Mouse (Mus musculus): ENCODE results near the gene Cyp2d22.
"Not testable (repeated sequence)": the region's sequence is repeated elsewhere in the genome, so short reads cannot be mapped to it uniquely, and the experiment has no call there.

Cyp2d22 gene

GRCm38 (mm10) chr15:82379871-82380713, at the start of gene Cyp2d22:
TSS of gene Cyp2d22 (minus strand) at chr15:82380260.
- in situ Hi-C loops (cut with MboI, MseI) = no loop called here

- in situ Hi-C loops (cut with MboI, MseI) = no loop called here
Observed at GRCm38 (mm10) chr15:82423471-82423870, 43.4 kb upstream of the Cyp2d22 start.

GRCm38 (mm10) chr15:82422935-82423334, 42.9 kb upstream of the Cyp2d22 start:
- in situ Hi-C loops (cut with MboI, MseI) = no loop called here

- in situ Hi-C loops (cut with MboI, MseI) = no loop called here
Observed at GRCm38 (mm10) chr15:82418616-82419015, 38.6 kb upstream of the Cyp2d22 start.

GRCm38 (mm10) chr15:82416797-82417789, 37.0 kb upstream of the Cyp2d22 start:
- in situ Hi-C loops (cut with MboI, MseI) = no loop called here

GRCm38 (mm10) chr15:82407536-82407935, 27.5 kb upstream of the Cyp2d22 start:
- in situ Hi-C loops (cut with MboI, MseI) = loop anchor here (10.0 kb wide), 1 partner anchor 927 kb away; no protein-coding TSS in a partner anchor

GRCm38 (mm10) chr15:82406981-82407380, 26.9 kb upstream of the Cyp2d22 start, which contains the start of gene Cyp2d10:
TSS of gene Cyp2d10 (minus strand) at chr15:82407195.
- in situ Hi-C loops (cut with MboI, MseI) = loop anchor here (10.0 kb wide), 1 partner anchor 928 kb away; no protein-coding TSS in a partner anchor

- in situ Hi-C loops (cut with MboI, MseI) = loop anchor here (10.0 kb wide), 1 partner anchor 931 kb away; no protein-coding TSS in a partner anchor
Observed at GRCm38 (mm10) chr15:82404163-82404562, 24.1 kb upstream of the Cyp2d22 start.

- in situ Hi-C loops (cut with MboI, MseI) = loop anchor here (10.0 kb wide), 1 partner anchor 931 kb away; no protein-coding TSS in a partner anchor
Observed at GRCm38 (mm10) chr15:82403606-82404005, 23.5 kb upstream of the Cyp2d22 start.

GRCm38 (mm10) chr15:82402741-82403140, 22.7 kb upstream of the Cyp2d22 start:
- in situ Hi-C loops (cut with MboI, MseI) = loop anchor here (10.0 kb wide), 1 partner anchor 932 kb away; no protein-coding TSS in a partner anchor

- in situ Hi-C loops (cut with MboI, MseI) = loop anchor here (10.0 kb wide), 1 partner anchor 933 kb away; no protein-coding TSS in a partner anchor
Observed at GRCm38 (mm10) chr15:82402106-82402505, 22.0 kb upstream of the Cyp2d22 start.

- in situ Hi-C loops (cut with MboI, MseI) = loop anchor here (10.0 kb wide), 1 partner anchor 933 kb away; no protein-coding TSS in a partner anchor
Observed at GRCm38 (mm10) chr15:82401516-82401915, 21.5 kb upstream of the Cyp2d22 start.

GRCm38 (mm10) chr15:82395955-82396354, 15.9 kb upstream of the Cyp2d22 start:
- in situ Hi-C loops (cut with MboI, MseI) = not testable (repeated sequence)

- in situ Hi-C loops (cut with MboI, MseI) = loop anchor here (5.0 kb wide), 2 partner anchors 58 to 127 kb away; no protein-coding TSS in a partner anchor
Observed at GRCm38 (mm10) chr15:82393922-82394321, 13.9 kb upstream of the Cyp2d22 start, which contains the start of gene Cyp2d11. TSS of gene Cyp2d11 (minus strand) at chr15:82394022.

GRCm38 (mm10) chr15:82389916-82390315, 9.9 kb upstream of the Cyp2d22 start:
- in situ Hi-C loops (cut with MboI, MseI) = loop anchor here (5.0 kb wide), 2 partner anchors 62 to 123 kb away; no protein-coding TSS in a partner anchor

GRCm38 (mm10) chr15:82385729-82386128, 5.7 kb upstream of the Cyp2d22 start:
- in situ Hi-C loops (cut with MboI, MseI) = no loop called here

GRCm38 (mm10) chr15:82382441-82382840, 2.4 kb upstream of the Cyp2d22 start:
- in situ Hi-C loops (cut with MboI, MseI) = no loop called here

- in situ Hi-C loops (cut with MboI, MseI) = no loop called here
Observed at GRCm38 (mm10) chr15:82380714-82381062, 628 bp upstream of the Cyp2d22 start.

GRCm38 (mm10) chr15:82379511-82379870, 569 bp downstream of the Cyp2d22 start:
- in situ Hi-C loops (cut with MboI, MseI) = no loop called here

GRCm38 (mm10) chr15:82378261-82379180, 1.5 kb downstream of the Cyp2d22 start:
- in situ Hi-C loops (cut with MboI, MseI) = no loop called here

Measured in T-helper 2 cell (primary cell).